Mouse (Mus musculus) retina, embryonic 14.5 days (tissue): ENCODE data around the gene Pabpc1l.

Experiments
- DNase-seq: peaks from one replicate; pipeline ENCODE4 v3.0.0-alpha.2; 2015; ENCODE audit warnings: low spot score

Gene Pabpc1l

GRCm38 (mm10) chr2:164025150-164025549 is at the start of gene Pabpc1l:
Gene Pabpc1l, plus strand, starts transcription at chr2:164025450.
- DNase-seq: no peak

- no peak for DNase-seq
These were observed 48.8 kb upstream of the Pabpc1l start for GRCm38 (mm10) chr2:163976448-163976847.

GRCm38 (mm10) chr2:163987233-163987632 is 38.0 kb upstream of the Pabpc1l start:
- no peak for DNase-seq

GRCm38 (mm10) chr2:163992871-163993270 is 32.4 kb upstream of the Pabpc1l start:
- DNase-seq: no peak

- no peak for DNase-seq
These were observed 30.6 kb upstream of the Pabpc1l start, which contains the start of gene Ywhab for GRCm38 (mm10) chr2:163994654-163994976. Gene Ywhab, plus strand, starts transcription at chr2:163994960.

GRCm38 (mm10) chr2:163994977-163995862 is 30.0 kb upstream of the Pabpc1l start:
- DNase-seq: peak; percentile 96

GRCm38 (mm10) chr2:163996275-163996674 is 29.0 kb upstream of the Pabpc1l start:
- no peak for DNase-seq

GRCm38 (mm10) chr2:163996899-163997298 is 28.4 kb upstream of the Pabpc1l start:
- no peak for DNase-seq

- no peak for DNase-seq
These were observed 26.3 kb upstream of the Pabpc1l start for GRCm38 (mm10) chr2:163998981-163999380.

- DNase-seq: no peak
These were observed 22.6 kb upstream of the Pabpc1l start for GRCm38 (mm10) chr2:164002637-164003036.

GRCm38 (mm10) chr2:164004503-164004902 is 20.7 kb upstream of the Pabpc1l start:
- DNase-seq: no peak

GRCm38 (mm10) chr2:164006932-164007331 is 18.3 kb upstream of the Pabpc1l start:
- no peak for DNase-seq

- no peak for DNase-seq
These were observed 17.7 kb upstream of the Pabpc1l start for GRCm38 (mm10) chr2:164007547-164007946.

- no peak for DNase-seq
These were observed 17.2 kb upstream of the Pabpc1l start for GRCm38 (mm10) chr2:164007987-164008545.

GRCm38 (mm10) chr2:164009227-164009626 is 16.0 kb upstream of the Pabpc1l start:
- DNase-seq: no peak

GRCm38 (mm10) chr2:164010496-164010895 is 14.8 kb upstream of the Pabpc1l start:
- no peak for DNase-seq

GRCm38 (mm10) chr2:164010944-164011343 is 14.3 kb upstream of the Pabpc1l start:
- no peak for DNase-seq

- DNase-seq: no peak
These were observed 9.9 kb upstream of the Pabpc1l start for GRCm38 (mm10) chr2:164015304-164015703.

GRCm38 (mm10) chr2:164018910-164019309 is 6.3 kb upstream of the Pabpc1l start:
- DNase-seq: peak; percentile 15

- no peak for DNase-seq
These were observed 5.3 kb upstream of the Pabpc1l start for GRCm38 (mm10) chr2:164019943-164020342.

GRCm38 (mm10) chr2:164022104-164022503 is 3.1 kb upstream of the Pabpc1l start:
- DNase-seq: no peak

GRCm38 (mm10) chr2:164031147-164031546 is 5.9 kb downstream of the Pabpc1l start:
- DNase-seq: no peak

- DNase-seq: no peak
These were observed 7.7 kb downstream of the Pabpc1l start for GRCm38 (mm10) chr2:164032973-164033372.
